In genomic region chr6:72162155-72162890, GRCm38 (mm10) we compare ENCODE assay signal across 9 mouse cellular contexts.
DNase-seq lines count a peak whose midpoint lies in the region; ATAC-seq and TF ChIP-seq lines count a peak whose summit lies in the region.
"Had no signal": no experiment of that assay in that cellular context is flagged by ENCODE, and none has a peak within 500 bp of the region (broad histone marks: within the 10 kb centered on the region; RNA-seq: fewer than 3 reads in every experiment).

No protein-coding gene starts in this region.

- no peak for TF ChIP-seq CTCF in liver, embryonic 14.5 days (IDR thresholded peaks at IDR 0.05; ENCODE audit: low read depth)
- no peak for TF ChIP-seq CTCF in forebrain, postnatal 0 days (IDR thresholded peaks at IDR 0.05; ENCODE audit: low read depth)

- ATAC-seq in liver, embryonic 14.5 days (ENCODE audit: insufficient read depth) = peak; percentile 42; the same call in 1 of the 2 replicates
- ATAC-seq in forebrain, postnatal 0 days = no peak

- no peaks in the 10 kb centered on the region for H3K9me3 ChIP-seq in liver, embryonic 14.5 days (ENCODE audit: control insufficient read depth, low read length)
- no peaks in the 10 kb centered on the region for H3K9me3 ChIP-seq in forebrain, postnatal 0 days (ENCODE audit: low read length)

- H3K4me1 ChIP-seq in liver, embryonic 14.5 days (replicated peaks; ENCODE audit: control insufficient read depth in 2 of 2, insufficient read depth in 2 of 2, low read length in 1 of 2) = peaks cover 0 to 17% of the 10 kb centered on the region in 2 experiments; a peak in 2 of 4 replicates
- no peaks in the 10 kb centered on the region for H3K4me1 ChIP-seq in forebrain, postnatal 0 days (ENCODE audit: insufficient read depth)

- no peak overlapping the region for H3K4me3 ChIP-seq in liver, embryonic 14.5 days (ENCODE audit: insufficient read depth in 1 of 2, low read depth in 2 of 2, low read length in 2 of 2)
- no peak overlapping the region for H3K4me3 ChIP-seq in forebrain, postnatal 0 days (ENCODE audit: low read depth, low read length)

- WGBS in liver, embryonic 14.5 days (ENCODE audit: insufficient replicate concordance) = 13% methylated on average over 19 of the region's 19 CpGs
- 77% methylated on average over 19 of the region's 19 CpGs for WGBS in forebrain, postnatal 0 days

- no peaks in the 10 kb centered on the region for H3K27me3 ChIP-seq in liver, embryonic 14.5 days (ENCODE audit: control insufficient read depth, insufficient read depth, low read length)
- H3K27me3 ChIP-seq in forebrain, postnatal 0 days (ENCODE audit: insufficient read depth, low read length) = no peaks in the 10 kb centered on the region
- H3K27me3 ChIP-seq: CH12.LX had no signal

- DNase-seq in gastrocnemius, adult 8-10 months (ENCODE audit: low spot score in 2 of 2) = peak; percentile 38 to 67
- no peak for DNase-seq in gastrocnemius, postnatal 10 days
- peak; percentile 62 for DNase-seq in embryo, embryonic 11 days
- peak; percentile 55 for DNase-seq in heart, postnatal 4 days
- DNase-seq in liver, embryonic 14.5 days (ENCODE audit: low read depth in 3 of 3, low spot score in 3 of 3) = peak in 2 of 3 experiments; percentile 26 to 29
- DNase-seq in testis, postnatal 14 days (ENCODE audit: low spot score) = peak; percentile 50
- DNase-seq in forebrain, postnatal 0 days = no peak
- DNase-seq in retina, postnatal 1 day = no peak

- no peak overlapping the region for H3K27ac ChIP-seq in liver, embryonic 14.5 days
- no peak overlapping the region for H3K27ac ChIP-seq in forebrain, postnatal 0 days (ENCODE audit: low read depth, low read length)

- no peak overlapping the region for H3K9ac ChIP-seq in liver, embryonic 14.5 days (replicated peaks)
- no peak overlapping the region for H3K9ac ChIP-seq in forebrain, postnatal 0 days

- H3K36me3 ChIP-seq in liver, embryonic 14.5 days (replicated peaks; ENCODE audit: control insufficient read depth, insufficient read depth, low read depth) = no peaks in the 10 kb centered on the region
- H3K36me3 ChIP-seq in forebrain, postnatal 0 days (ENCODE audit: insufficient read depth) = no peaks in the 10 kb centered on the region

- TF ChIP-seq EP300 in liver, embryonic 14.5 days (IDR thresholded peaks at IDR 0.05; ENCODE audit: low read depth) = no peak

- H3K4me2 ChIP-seq in liver, embryonic 14.5 days (ENCODE audit: low read depth) = 0 out of 2 replicates have a peak overlapping the region, but pooled peaks have one; percentile 8
- no peak overlapping the region for H3K4me2 ChIP-seq in forebrain, postnatal 0 days (ENCODE audit: low read depth)

Comparison
In these comparisons a context has a peak if more than half of its experiments do, and no peak if none do; other contexts are left out.
1. DNase-seq: peak in gastrocnemius, adult 8-10 months (2 of 2), embryo, embryonic 11 days (single experiment), heart, postnatal 4 days (single experiment), liver, embryonic 14.5 days (2 of 3) and testis, postnatal 14 days (single experiment); none in gastrocnemius, postnatal 10 days (single experiment), forebrain, postnatal 0 days (single experiment) and retina, postnatal 1 day (single experiment).